Mouse (Mus musculus) cerebellum, adult 2 months (tissue): ENCODE data around the gene Ift80. TPM values are rescaled to one million over a fixed set of nuclear protein-coding genes. Genes with fewer than 3 reads are reported as not detected.

Experiments
- DNase-seq, 2 experiments: peaks; one replicate each; pipeline ENCODE4 v3.0.0; 2021
- H3K27ac ChIP-seq: fragments of 200-500 bp; 2 replicates; pipeline ENCODE4 v1.5.1; 2012; ENCODE audit warnings: low read length, control low read depth, inconsistent platforms; ENCODE audit not compliant: insufficient read depth
- H3K27me3 ChIP-seq: fragments of 200-500 bp; 2 replicates; pipeline ENCODE4 v1.6.1; 2012; ENCODE audit warnings: inconsistent platforms, mild to moderate bottlenecking, low read length, moderate library complexity; ENCODE audit not compliant: control insufficient read depth, insufficient read depth
- H3K4me1 ChIP-seq: fragments of 200-500 bp; 2 replicates; pipeline ENCODE4 v1.6.1; 2011; ENCODE audit warnings: low read length; ENCODE audit not compliant: control insufficient read depth, insufficient read depth
- H3K4me3 ChIP-seq: fragments of 200-500 bp; replicated peaks from 2 replicates; pipeline ENCODE3; 2011; ENCODE audit warnings: mild to moderate bottlenecking, low read depth, low read length, control low read depth; ENCODE audit not compliant: insufficient read depth
- CTCF ChIP-seq: fragments of 200-500 bp; IDR thresholded peaks from 2 replicates; pipeline ENCODE4 v1.5.1; 2011; ENCODE audit warnings: low read depth, mild to moderate bottlenecking, control low read depth, low read length, moderate library complexity, borderline replicate concordance; ENCODE audit not compliant: insufficient read depth
- POLR2A ChIP-seq: fragments of 200-500 bp; IDR thresholded peaks from 2 replicates; pipeline ENCODE4 v1.6.1; 2011; ENCODE audit warnings: low read length, control low read depth, borderline replicate concordance; ENCODE audit not compliant: insufficient read depth
- WGBS: fragments of 180-500 bp; shearing (Covaris S2); methylation state at CpG from one replicate; pipeline ENCODE4 v1.1.7; 2018; 5-methylcytosine and 5-hydroxymethylcytosine counted together
- polyA plus RNA-seq: library from polyadenylated mRNA; depleted of rRNA; stranded (reverse); fragments of >200 nt; gene quantifications from 2 replicates; pipeline ENCODE4 v1.2.3, GENCODE M21; 2012; rRNA removed

Gene Ift80
- 21.1 and 24.3 TPM in 2 replicates for polyA plus RNA-seq

- peak; percentile 94 to 95 for DNase-seq
- H3K27ac ChIP-seq = peak within 1 kb of the TSS; percentile 30; the same call in 1 of the 2 replicates
- H3K4me3 ChIP-seq = peak within 1 kb of the TSS; percentile 84
- TF ChIP-seq CTCF = no peak
- TF ChIP-seq POLR2A = peak; percentile 43; the same call in 1 of the 2 replicates
- H3K4me1 ChIP-seq = no peaks in the 10 kb centered on the region
- no peaks in the 10 kb centered on the region for H3K27me3 ChIP-seq
- under 1% methylated on average over 75 of the region's 76 CpGs for whole genome bisulfite sequencing
These were observed at the start of gene Ift80, which contains the start of gene Smc4 for GRCm38 (mm10) chr3:69004437-69005337. Ift80 (minus strand) TSS chr3:69004570. Smc4 (plus strand) TSS chr3:69004738.

DNA sequence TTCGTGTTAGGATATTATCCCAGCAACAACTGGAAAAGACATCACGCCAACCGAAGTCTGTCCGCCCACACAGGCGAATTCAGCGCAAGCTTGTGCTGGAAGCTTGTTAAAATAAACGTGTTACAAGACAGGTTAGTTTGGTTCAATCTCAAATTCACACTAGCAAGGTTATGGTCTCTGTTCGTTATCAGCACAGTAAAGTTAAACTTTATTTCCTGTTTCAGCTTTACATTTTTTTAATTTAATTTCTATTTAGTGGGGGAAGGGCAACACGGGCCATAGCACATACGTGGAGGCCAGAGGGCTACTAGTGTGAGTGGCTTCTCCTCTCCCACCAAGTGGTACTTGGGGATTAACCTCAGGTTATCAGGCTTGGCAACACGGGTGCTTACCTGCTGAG, 47.5 kb upstream of the Ift80 start:
- DNase-seq = no peak
- TF ChIP-seq POLR2A = no peak
- TF ChIP-seq CTCF = no peak
- Histone ChIP-seq H3K4me3 (no peak overlapping the region), H3K4me1 (no peaks in the 10 kb centered on the region), H3K27me3 (no peaks in the 10 kb centered on the region), H3K27ac (no peak overlapping the region)
- 88% methylated on average over 11 of the region's 11 CpGs for WGBS

- H3K4me1 ChIP-seq = no peaks in the 10 kb centered on the region
- peak in 1 of 2 experiments; percentile 22 for DNase-seq
- WGBS = 61% methylated on average over 6 of the region's 6 CpGs
- no peaks in the 10 kb centered on the region for H3K27me3 ChIP-seq
- H3K27ac ChIP-seq = 0 out of 2 replicates have a peak overlapping the region, but pooled peaks have one; percentile 54
- TF ChIP-seq POLR2A (no peak), CTCF (no peak)
- no peak overlapping the region for H3K4me3 ChIP-seq
These were observed 44.6 kb upstream of the Ift80 start for GRCm38 (mm10) chr3:69049011-69049410.

DNA sequence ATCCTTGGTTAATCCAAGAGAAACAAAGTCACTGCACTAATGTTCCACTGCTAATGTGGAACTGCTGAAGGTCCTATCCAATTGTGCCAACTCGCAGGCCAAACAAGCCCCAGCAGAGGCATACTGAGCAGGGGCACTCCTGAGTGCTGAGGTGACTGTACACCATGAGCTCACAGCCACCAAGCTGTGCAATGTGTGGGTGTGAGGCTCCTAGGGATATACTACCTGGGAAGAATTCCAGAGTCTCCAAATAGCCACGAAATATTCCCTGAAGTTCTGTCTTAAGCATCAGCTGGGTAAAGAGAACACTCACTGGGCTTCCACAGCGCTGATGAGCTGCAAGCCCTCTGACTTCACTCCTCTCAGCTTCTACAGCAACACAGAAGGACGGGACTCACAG, 43.3 kb upstream of the Ift80 start:
- H3K4me3 ChIP-seq = no peak overlapping the region
- H3K27ac ChIP-seq = no peak overlapping the region; the same call in 1 of the 2 replicates
- WGBS = 73% methylated on average over 4 of the region's 4 CpGs
- TF ChIP-seq POLR2A = no peak
- no peak for TF ChIP-seq CTCF
- no peak for DNase-seq
- H3K4me1 ChIP-seq = no peaks in the 10 kb centered on the region
- no peaks in the 10 kb centered on the region for H3K27me3 ChIP-seq

DNA sequence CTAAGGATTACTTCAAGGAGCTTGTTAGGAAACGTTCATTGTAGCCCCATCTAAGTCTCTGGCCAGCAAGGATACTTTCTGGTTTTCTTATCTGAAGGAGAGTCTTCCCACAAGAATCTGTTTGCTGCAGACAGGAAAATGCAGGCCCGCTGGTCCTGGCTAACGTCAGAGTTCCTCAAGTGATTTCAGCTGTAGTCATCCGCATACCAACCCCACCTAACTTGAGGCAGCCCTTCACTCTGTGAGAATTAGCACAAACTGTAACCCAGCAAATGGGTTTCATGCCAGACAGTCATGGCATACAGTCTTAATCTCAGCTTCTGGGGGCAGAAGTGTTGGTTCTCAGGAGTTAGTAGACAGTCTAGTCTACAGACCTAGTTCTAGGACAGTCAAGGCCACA, 42.1 kb upstream of the Ift80 start:
- Histone ChIP-seq H3K4me3 (no peak overlapping the region), H3K4me1 (no peaks in the 10 kb centered on the region), H3K27me3 (no peaks in the 10 kb centered on the region), H3K27ac (no peak overlapping the region; the same call in 1 of the 2 replicates)
- no peak for DNase-seq
- WGBS = 85% methylated on average over 4 of the region's 4 CpGs
- TF ChIP-seq CTCF (no peak), POLR2A (no peak)

- TF ChIP-seq POLR2A = no peak
- TF ChIP-seq CTCF = no peak
- Histone ChIP-seq H3K27ac (no peak overlapping the region), H3K4me3 (no peak overlapping the region), H3K27me3 (no peaks in the 10 kb centered on the region), H3K4me1 (no peaks in the 10 kb centered on the region)
- DNase-seq = no peak
- 18% methylated on average over 13 of the region's 13 CpGs for WGBS
These were observed 41.4 kb upstream of the Ift80 start for GRCm38 (mm10) chr3:69045750-69046149.

- 5% methylated on average over 9 of the region's 9 CpGs for WGBS
- TF ChIP-seq CTCF = no peak
- TF ChIP-seq POLR2A = no peak
- Histone ChIP-seq H3K4me1 (no peaks in the 10 kb centered on the region), H3K27me3 (no peaks in the 10 kb centered on the region), H3K4me3 (peak overlapping the region; percentile 88), H3K27ac (peak overlapping the region; percentile 21; the same call in 1 of the 2 replicates)
- no peak for DNase-seq
These were observed 41.0 kb upstream of the Ift80 start for GRCm38 (mm10) chr3:69045400-69045703.

DNA sequence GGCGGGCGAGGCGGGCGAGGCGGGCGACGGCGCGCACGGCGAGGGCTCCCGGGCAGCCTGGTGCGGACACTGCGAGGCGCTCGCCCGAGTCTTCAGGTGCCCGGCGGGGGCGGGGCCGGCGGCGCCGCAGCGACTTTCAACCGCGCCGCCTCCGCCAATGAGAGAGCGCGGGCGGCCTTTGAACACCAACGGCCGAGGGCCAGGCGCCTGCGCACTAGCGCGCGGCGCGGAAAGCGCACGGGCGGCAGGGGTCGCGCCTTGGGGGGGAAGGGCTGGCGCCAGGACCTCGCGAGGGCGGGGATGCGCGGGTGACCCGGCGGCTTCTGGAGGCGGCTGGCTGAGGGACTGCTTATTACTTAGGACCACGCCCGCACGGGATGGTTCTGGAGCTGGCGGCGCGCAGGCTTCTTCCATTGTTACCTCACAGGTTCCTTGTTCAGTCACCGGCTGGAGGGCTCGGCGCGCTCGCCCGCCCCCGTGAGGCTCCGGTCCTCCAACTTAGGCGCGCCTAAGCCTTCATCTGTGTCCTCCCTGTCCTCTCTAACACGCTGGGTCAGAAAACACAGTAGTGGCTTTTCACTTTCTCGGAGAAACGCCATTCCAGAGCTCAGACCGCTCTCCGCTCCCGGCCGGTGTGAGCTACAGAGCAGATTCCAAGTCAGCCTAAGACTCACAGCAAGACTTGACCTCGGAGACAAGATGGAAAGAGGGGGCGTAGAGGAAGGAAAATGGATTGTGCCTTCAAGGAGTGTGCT, 40.5 kb upstream of the Ift80 start, which contains the start of gene Trim59:
TSS of gene Trim59 (minus strand) at position 111 of the 755 bp plus-strand sequence.
- DNase-seq = peak; percentile 93 to 94
- H3K27me3 ChIP-seq = no peaks in the 10 kb centered on the region
- peak within 1 kb of the TSS; percentile 21; the same call in 1 of the 2 replicates for H3K27ac ChIP-seq
- H3K4me1 ChIP-seq = no peaks in the 10 kb centered on the region
- under 1% methylated on average over 80 of the region's 80 CpGs for WGBS
- no peak; the same call in 1 of the 2 replicates for TF ChIP-seq CTCF
- peak; percentile 64; the same call in 1 of the 2 replicates for TF ChIP-seq POLR2A
- peak within 1 kb of the TSS; percentile 93 for H3K4me3 ChIP-seq
